Mouse (Mus musculus) hindbrain, embryonic 13.5 days (tissue): ENCODE results near the gene Cald1. TPM values are rescaled to one million over a fixed set of nuclear protein-coding genes. Genes with fewer than 3 reads are reported as not detected.

Source experiments
- ATAC-seq: fragments of 200-750 bp; cut with Nextera tagmentation; 2 replicates; pipeline ENCODE4 v1.8.0; 2017; ENCODE audit warnings: moderate TSS enrichment; ENCODE audit not compliant: low FRiP score
- H3K27ac ChIP-seq: fragments of 300-500 bp; sonication (generic); 2 replicates; pipeline ENCODE4 v1.5.1; 2015; ENCODE audit warnings: inconsistent platforms, mild to moderate bottlenecking, moderate library complexity
- H3K27me3 ChIP-seq: fragments of 300-500 bp; sonication (generic); 2 replicates; pipeline ENCODE4 v1.6.1; 2015; ENCODE audit warnings: mild to moderate bottlenecking, inconsistent platforms
- H3K36me3 ChIP-seq: fragments of 300-500 bp; sonication (generic); 2 replicates; pipeline ENCODE4 v1.6.1; 2015; ENCODE audit warnings: mild to moderate bottlenecking, inconsistent platforms
- H3K4me1 ChIP-seq: fragments of 300-500 bp; sonication (generic); replicated peaks from 2 replicates; pipeline ENCODE4 v1.6.1; 2015; ENCODE audit warnings: inconsistent platforms
- H3K4me2 ChIP-seq: fragments of 300-500 bp; sonication (generic); 2 replicates; pipeline ENCODE4 v1.6.1; 2015; ENCODE audit warnings: inconsistent platforms, mild to moderate bottlenecking, moderate library complexity
- H3K4me3 ChIP-seq: fragments of 300-500 bp; sonication (generic); 2 replicates; pipeline ENCODE4 v1.5.1; 2015; ENCODE audit warnings: mild to moderate bottlenecking, inconsistent platforms
- H3K9ac ChIP-seq: fragments of 300-500 bp; sonication (generic); 2 replicates; pipeline ENCODE4 v1.6.1; 2015; ENCODE audit warnings: mild to moderate bottlenecking, inconsistent platforms
- H3K9me3 ChIP-seq: fragments of 300-500 bp; sonication (generic); 2 replicates; pipeline ENCODE4 v1.6.1; 2016; ENCODE audit warnings: inconsistent platforms
- WGBS: fragments of 180-500 bp; shearing (Covaris S2); methylation state at CpG from one replicate; pipeline ENCODE4 v1.1.7; 2015; 5-methylcytosine and 5-hydroxymethylcytosine counted together
- polyA plus RNA-seq: library from polyadenylated mRNA; unstranded; fragments of >200 nt; fragmentation: Nextera tagmentation; extraction: Ambion mirVana; gene quantifications from 2 replicates; pipeline ENCODE4 v1.2.1, GENCODE M21; 2015

The Cald1 gene
- polyA plus RNA-seq, 1 experiment from 2014 or later, result 80.0 TPM

GRCm38 (mm10) chr6:34754448-34754847, 156.1 kb downstream of the Cald1 start:
- no peaks in the 10 kb centered on the region for H3K27me3 ChIP-seq
- H3K36me3 ChIP-seq, result peaks cover 22% of the 10 kb centered on the region
- 39% methylated on average over 5 of the region's 5 CpGs for WGBS
- H3K9ac ChIP-seq, result no peak overlapping the region
- H3K9me3 ChIP-seq, result no peaks in the 10 kb centered on the region
- no peak overlapping the region for H3K27ac ChIP-seq
- H3K4me3 ChIP-seq, result no peak overlapping the region
- 0 out of 2 replicates have a peak, but pooled peaks have one; percentile 54 for ATAC-seq
- H3K4me2 ChIP-seq, result no peak overlapping the region
- no peaks in the 10 kb centered on the region for H3K4me1 ChIP-seq

DNA sequence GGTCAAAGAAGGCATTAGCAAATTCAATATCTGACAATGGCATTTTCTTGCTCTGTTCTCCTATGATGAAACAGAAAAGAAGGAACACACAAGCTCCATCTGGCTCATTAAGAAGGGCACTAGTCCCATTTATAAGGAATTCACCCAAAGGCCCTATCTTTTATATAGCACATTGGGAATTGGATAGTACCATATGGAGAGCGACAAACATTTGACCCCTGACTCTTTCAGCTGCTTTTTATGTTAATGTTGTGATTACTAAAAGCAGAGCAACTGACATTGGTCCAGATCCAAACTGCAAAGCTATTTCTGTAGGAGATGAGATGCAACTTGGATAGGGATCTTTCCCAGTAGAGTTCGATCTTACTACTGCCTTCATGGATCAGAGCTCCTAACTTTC, 160.0 kb downstream of the Cald1 start:
- Histone ChIP-seq H3K4me2 (no peak overlapping the region), H3K27me3 (no peaks in the 10 kb centered on the region), H3K27ac (no peak overlapping the region), H3K36me3 (peaks cover 36% of the 10 kb centered on the region), H3K4me1 (no peaks in the 10 kb centered on the region), H3K9me3 (no peaks in the 10 kb centered on the region), H3K4me3 (no peak overlapping the region), H3K9ac (no peak overlapping the region)
- WGBS, result 84% methylated on average over 2 of the region's 2 CpGs
- no peak for ATAC-seq

DNA sequence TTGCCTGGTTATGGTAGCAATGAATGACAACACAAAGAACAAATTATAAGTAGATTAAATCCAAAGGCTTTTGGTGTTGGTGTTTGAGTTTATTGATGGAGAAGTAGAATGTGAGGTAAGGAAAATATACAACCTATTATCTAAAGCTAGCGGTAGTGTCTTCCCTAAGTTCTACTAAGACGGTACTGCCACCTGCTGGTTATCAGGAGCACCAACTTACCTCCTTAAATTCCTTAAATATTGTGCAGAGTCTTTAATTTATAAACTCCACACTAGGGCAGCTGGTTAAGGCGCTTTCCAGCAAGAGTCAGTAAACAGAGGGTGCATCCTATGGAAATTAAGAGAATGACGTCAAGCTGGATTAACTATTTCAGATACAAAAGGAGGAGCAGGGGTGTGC, 161.7 kb downstream of the Cald1 start:
- ATAC-seq, result no peak
- no peaks in the 10 kb centered on the region for H3K9me3 ChIP-seq
- no peaks in the 10 kb centered on the region for H3K4me1 ChIP-seq
- 43% methylated on average over 4 of the region's 4 CpGs for WGBS
- H3K4me3 ChIP-seq, result no peak overlapping the region
- no peaks in the 10 kb centered on the region for H3K27me3 ChIP-seq
- H3K4me2 ChIP-seq, result no peak overlapping the region
- no peak overlapping the region for H3K27ac ChIP-seq
- H3K36me3 ChIP-seq, result peaks cover 36% of the 10 kb centered on the region
- no peak overlapping the region for H3K9ac ChIP-seq

- ATAC-seq, result no peak
- Histone ChIP-seq H3K4me3 (no peak overlapping the region), H3K27me3 (no peaks in the 10 kb centered on the region), H3K4me2 (no peak overlapping the region), H3K36me3 (peaks cover 32% of the 10 kb centered on the region), H3K9me3 (no peaks in the 10 kb centered on the region), H3K27ac (no peak overlapping the region), H3K9ac (no peak overlapping the region), H3K4me1 (no peaks in the 10 kb centered on the region)
- WGBS, result 95% methylated on average over 5 of the region's 5 CpGs
Measured at GRCm38 (mm10) chr6:34765721-34766120, 167.4 kb downstream of the Cald1 start.

- Histone ChIP-seq H3K4me3 (no peak overlapping the region), H3K9me3 (no peaks in the 10 kb centered on the region), H3K4me1 (no peaks in the 10 kb centered on the region), H3K4me2 (no peak overlapping the region), H3K27ac (no peak overlapping the region), H3K36me3 (peaks cover 33% of the 10 kb centered on the region), H3K27me3 (no peaks in the 10 kb centered on the region), H3K9ac (no peak overlapping the region)
- no peak for ATAC-seq
- WGBS, result 96% methylated on average over 2 of the region's 2 CpGs
Measured at GRCm38 (mm10) chr6:34769984-34770383, 171.7 kb downstream of the Cald1 start.

- Histone ChIP-seq H3K4me1 (no peaks in the 10 kb centered on the region), H3K4me2 (no peak overlapping the region), H3K27ac (no peak overlapping the region), H3K36me3 (peaks cover 33% of the 10 kb centered on the region), H3K4me3 (no peak overlapping the region), H3K27me3 (no peaks in the 10 kb centered on the region), H3K9ac (no peak overlapping the region), H3K9me3 (no peaks in the 10 kb centered on the region)
- WGBS, result 91% methylated on average over 6 of the region's 6 CpGs
- no peak for ATAC-seq
Measured at GRCm38 (mm10) chr6:34770491-34770890, 172.2 kb downstream of the Cald1 start.

GRCm38 (mm10) chr6:34776396-34776795, 178.1 kb downstream of the Cald1 start:
- Histone ChIP-seq H3K4me1 (no peaks in the 10 kb centered on the region; the same call in 1 of the 2 replicates), H3K36me3 (peaks cover 8% of the 10 kb centered on the region), H3K9ac (no peak overlapping the region), H3K4me2 (no peak overlapping the region), H3K4me3 (no peak overlapping the region), H3K27me3 (no peaks in the 10 kb centered on the region), H3K9me3 (no peaks in the 10 kb centered on the region), H3K27ac (no peak overlapping the region)
- no peak for ATAC-seq

- Histone ChIP-seq H3K27ac (no peak overlapping the region), H3K27me3 (no peaks in the 10 kb centered on the region), H3K9me3 (no peaks in the 10 kb centered on the region), H3K4me2 (no peak overlapping the region), H3K4me3 (no peak overlapping the region), H3K9ac (no peak overlapping the region), H3K36me3 (peaks cover 3% of the 10 kb centered on the region; the same call in 1 of the 2 replicates), H3K4me1 (no peaks in the 10 kb centered on the region; the same call in 1 of the 2 replicates)
- 88% methylated on average over 2 of the region's 2 CpGs for WGBS
- ATAC-seq, result no peak
Measured at GRCm38 (mm10) chr6:34777094-34777493, 178.8 kb downstream of the Cald1 start.

- H3K27me3 ChIP-seq, result no peaks in the 10 kb centered on the region
- H3K27ac ChIP-seq, result no peak overlapping the region
- no peak overlapping the region for H3K4me3 ChIP-seq
- no peak overlapping the region for H3K9ac ChIP-seq
- 72% methylated on average over 10 of the region's 10 CpGs for WGBS
- no peak overlapping the region for H3K4me2 ChIP-seq
- ATAC-seq, result no peak
- no peaks in the 10 kb centered on the region; the same call in 1 of the 2 replicates for H3K36me3 ChIP-seq
- H3K9me3 ChIP-seq, result no peaks in the 10 kb centered on the region
- no peaks in the 10 kb centered on the region; the same call in 1 of the 2 replicates for H3K4me1 ChIP-seq
Measured at GRCm38 (mm10) chr6:34777981-34778668, 179.8 kb downstream of the Cald1 start.

DNA sequence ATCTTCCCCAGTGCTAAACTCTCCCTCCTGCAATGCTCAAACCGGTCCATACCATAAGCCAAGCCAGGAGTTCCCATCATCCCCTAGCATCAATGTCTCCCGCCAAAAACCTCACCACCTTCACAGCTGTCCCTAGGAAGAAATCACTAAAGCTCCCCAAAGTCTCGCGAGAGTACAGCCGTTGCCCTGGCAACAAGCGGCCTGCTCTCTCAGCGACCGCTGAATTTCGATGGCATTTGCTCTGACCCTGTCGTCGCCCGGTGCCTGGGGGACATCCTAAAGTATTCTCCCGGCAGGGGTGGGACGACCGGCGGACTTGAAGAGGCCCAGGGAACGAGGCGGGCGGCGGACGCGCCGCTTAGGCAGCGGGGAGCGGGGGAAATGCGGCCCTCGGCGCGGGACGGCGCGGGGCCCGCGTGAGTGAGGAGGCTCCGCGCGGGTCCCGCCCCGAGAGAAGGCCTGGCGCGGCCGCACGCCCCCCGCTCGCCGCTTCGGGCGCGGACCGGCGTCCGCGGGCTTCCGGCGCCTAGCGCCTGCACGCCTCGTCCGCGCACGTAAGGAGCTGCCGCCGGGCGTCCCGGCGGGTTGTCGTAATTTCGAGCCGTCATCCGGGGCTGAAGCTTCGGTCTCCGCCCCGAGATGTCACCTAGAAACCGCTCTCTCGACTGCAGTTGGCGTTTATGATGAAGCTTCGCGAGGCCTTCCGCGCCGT, 182.1 kb downstream of the Cald1 start, which contains the start of gene Agbl3:
Agbl3 (plus strand) TSS at position 202 of the 712 bp plus-strand sequence.
- no peaks in the 10 kb centered on the region for H3K9me3 ChIP-seq
- H3K4me2 ChIP-seq, result peak within 1 kb of the TSS; percentile 63
- peak within 1 kb of the TSS; percentile 65 for H3K4me3 ChIP-seq
- WGBS, result under 1% methylated on average over 81 of the region's 81 CpGs
- no peaks in the 10 kb centered on the region; the same call in 1 of the 2 replicates for H3K4me1 ChIP-seq
- ATAC-seq, result peak; percentile 96
- H3K27me3 ChIP-seq, result no peaks in the 10 kb centered on the region
- no peaks in the 10 kb centered on the region for H3K36me3 ChIP-seq
- H3K9ac ChIP-seq, result peak within 1 kb of the TSS; percentile 87
- peak within 1 kb of the TSS; percentile 97 for H3K27ac ChIP-seq

- no peaks in the 10 kb centered on the region; the same call in 1 of the 2 replicates for H3K4me1 ChIP-seq
- H3K9me3 ChIP-seq, result no peaks in the 10 kb centered on the region
- peak overlapping the region; percentile 65 for H3K4me3 ChIP-seq
- ATAC-seq, result no peak
- H3K27me3 ChIP-seq, result no peaks in the 10 kb centered on the region
- peak overlapping the region; percentile 97 for H3K27ac ChIP-seq
- peak overlapping the region; percentile 87 for H3K9ac ChIP-seq
- 5% methylated on average over 13 of the region's 13 CpGs for WGBS
- peaks cover 4% of the 10 kb centered on the region for H3K36me3 ChIP-seq
- H3K4me2 ChIP-seq, result peak overlapping the region; percentile 63
Measured at GRCm38 (mm10) chr6:34780943-34781289, 182.6 kb downstream of the Cald1 start.

- Histone ChIP-seq H3K4me2 (no peak overlapping the region), H3K27me3 (no peaks in the 10 kb centered on the region), H3K9ac (no peak overlapping the region), H3K9me3 (no peaks in the 10 kb centered on the region), H3K36me3 (peaks cover 9% of the 10 kb centered on the region), H3K4me3 (no peak overlapping the region), H3K4me1 (no peaks in the 10 kb centered on the region; the same call in 1 of the 2 replicates), H3K27ac (no peak overlapping the region)
- no peak for ATAC-seq
- WGBS, result 89% methylated on average over 1 of the region's 1 CpGs
Measured at GRCm38 (mm10) chr6:34782493-34782892, 184.2 kb downstream of the Cald1 start.
